Mouse (Mus musculus) monocyte, adult 5-6 weeks (primary cell): ENCODE data around the gene Snx25. TPM values are rescaled to one million over a fixed set of nuclear protein-coding genes. Genes with fewer than 3 reads are reported as not detected.

Experiments used
- total RNA-seq: library from RNA; stranded (forward); fragments of 200-1000, 200-491, 200-594 nt; gene quantifications from 3 replicates; pipeline ENCODE4 v1.2.3, GENCODE M21; 2017

Gene Snx25
- total RNA-seq, 1 experiment from 2014 or later, result 15.1 TPM

Other genes with a start within 250 kb of the Snx25 start
- not detected in 3 replicates for gene Ccdc110, start 217.5 kb downstream of the Snx25 start, total RNA-seq
- 0.32 to 2.5 TPM (median 2.1 TPM) in 3 replicates for gene 1700029J07Rik, start 176.9 kb downstream of the Snx25 start, total RNA-seq
- 59.2 to 74.7 TPM (median 73.5 TPM) in 3 replicates for gene Ufsp2, start 176.6 kb downstream of the Snx25 start, total RNA-seq
- gene Lrp2bp, start 152.9 kb downstream of the Snx25 start, total RNA-seq, result 0.19 TPM in 1 of 3 replicates, not detected in the others
- gene Ankrd37, start 146.5 kb downstream of the Snx25 start, total RNA-seq, result 7.3 to 18.8 TPM (median 11.7 TPM) in 3 replicates
- 16.0 to 30.9 TPM (median 23.5 TPM) in 3 replicates for gene Cfap97, start 388 bp downstream of the Snx25 start, total RNA-seq
- 25.8 to 40.1 TPM (median 26.8 TPM) in 3 replicates for gene Slc25a4, start 59.1 kb upstream of the Snx25 start, total RNA-seq
- gene Helt, start 142.5 kb upstream of the Snx25 start, total RNA-seq, result not detected in 3 replicates